Mouse (Mus musculus) liver, adult 2 months (tissue): Measurements from ENCODE around the gene Usp6nl. TPM values are rescaled to one million over a fixed set of nuclear protein-coding genes. Genes with fewer than 3 reads are reported as not detected.
A peak's percentile ranks its signal among the peaks of the same experiment; 100 is the strongest.

Source experiments
- DNase-seq: peaks from one replicate; pipeline ENCODE4 v3.0.0-alpha.2; 2011; ENCODE audit warnings: low read depth, low spot score; ENCODE audit errors: extremely low read depth
- H3K27ac ChIP-seq: fragments of 200-500 bp; replicated peaks from 2 replicates; pipeline ENCODE4 v1.5.1; 2012; ENCODE audit warnings: low read depth, mild to moderate bottlenecking, control low read depth, inconsistent platforms, low read length; ENCODE audit not compliant: insufficient read depth
- H3K27me3 ChIP-seq: fragments of 200-500 bp; 2 replicates; pipeline ENCODE4 v1.6.1; 2012; ENCODE audit warnings: mild to moderate bottlenecking, moderate library complexity, low read length, inconsistent platforms; ENCODE audit not compliant: control insufficient read depth, insufficient read depth
- H3K36me3 ChIP-seq: fragments of 200-500 bp; 2 replicates; pipeline ENCODE4 v1.6.1; 2012; ENCODE audit warnings: low read length, inconsistent platforms; ENCODE audit not compliant: control insufficient read depth, insufficient read depth
- H3K4me1 ChIP-seq: fragments of 200-500 bp; 2 replicates; pipeline ENCODE4 v1.6.1; 2011; ENCODE audit warnings: low read length; ENCODE audit not compliant: control insufficient read depth, insufficient read depth
- H3K4me3 ChIP-seq: fragments of 200-500 bp; 2 replicates; pipeline ENCODE4 v1.5.1; 2011; ENCODE audit warnings: low read depth, mild to moderate bottlenecking, control low read depth, low read length, moderate library complexity; ENCODE audit not compliant: insufficient read depth
- H3K79me2 ChIP-seq: fragments of 200-500 bp; 2 replicates; pipeline ENCODE4 v1.6.1; 2012; ENCODE audit warnings: inconsistent platforms, mild to moderate bottlenecking, low read length, moderate library complexity; ENCODE audit not compliant: control insufficient read depth, insufficient read depth
- H3K9ac ChIP-seq: fragments of 200-500 bp; 2 replicates; pipeline ENCODE4 v1.6.1; 2012; ENCODE audit warnings: low read depth, mild to moderate bottlenecking, control low read depth, inconsistent platforms, low read length
- CTCF ChIP-seq: fragments of 200-500 bp; IDR thresholded peaks from 2 replicates; pipeline ENCODE4 v1.5.1; 2011; ENCODE audit warnings: low read depth, low read length, control low read depth
- POLR2A ChIP-seq: fragments of 200-500 bp; IDR thresholded peaks from 2 replicates; pipeline ENCODE4 v1.6.1; 2011; ENCODE audit warnings: low read length, control low read depth; ENCODE audit not compliant: insufficient read depth; ENCODE audit errors: extremely low read depth
- WGBS: fragments of 180-500 bp; shearing (Covaris S2); methylation state at CpG from one replicate; pipeline ENCODE4 v1.1.7; 2018; 5-methylcytosine and 5-hydroxymethylcytosine counted together
- polyA plus RNA-seq: library from polyadenylated mRNA; depleted of rRNA; stranded (reverse); fragments of >200 nt; gene quantifications from 2 replicates; pipeline ENCODE4 v1.2.3, GENCODE M21; 2012
- total RNA-seq: library from RNA; depleted of rRNA; stranded (reverse); fragments of >200 nt; gene quantifications from 2 replicates; pipeline ENCODE4 v1.2.3, GENCODE M21; 2014

Gene Usp6nl
- total and polyA plus RNA-seq, 2 experiments: 7.6 to 7.9 TPM

- H3K79me2 ChIP-seq: peaks cover 28% of the 10 kb centered on the region; the same call in 1 of the 2 replicates
- no peak for DNase-seq
- H3K27me3 ChIP-seq: no peaks in the 10 kb centered on the region
- no peaks in the 10 kb centered on the region for H3K36me3 ChIP-seq
- H3K9ac ChIP-seq: no peak overlapping the region
- H3K27ac ChIP-seq: no peak overlapping the region
- peaks cover 14% of the 10 kb centered on the region for H3K4me1 ChIP-seq
- H3K4me3 ChIP-seq: no peak overlapping the region
- WGBS: 53% methylated on average over 8 of the region's 8 CpGs
- no peak for TF ChIP-seq POLR2A
- no peak for TF ChIP-seq CTCF
Observed at GRCm38 (mm10) chr2:6379731-6380212, 57.3 kb downstream of the Usp6nl start.

GRCm38 (mm10) chr2:6380401-6380800, 57.9 kb downstream of the Usp6nl start:
- 87% methylated on average over 9 of the region's 9 CpGs for WGBS
- H3K36me3 ChIP-seq: no peaks in the 10 kb centered on the region
- no peak for TF ChIP-seq POLR2A
- TF ChIP-seq CTCF: no peak
- no peak for DNase-seq
- peaks cover 29% of the 10 kb centered on the region; the same call in 1 of the 2 replicates for H3K79me2 ChIP-seq
- no peak overlapping the region for H3K9ac ChIP-seq
- no peak overlapping the region for H3K4me3 ChIP-seq
- H3K4me1 ChIP-seq: peaks cover 14% of the 10 kb centered on the region
- H3K27ac ChIP-seq: no peak overlapping the region
- no peaks in the 10 kb centered on the region for H3K27me3 ChIP-seq

- no peaks in the 10 kb centered on the region for H3K36me3 ChIP-seq
- DNase-seq: no peak
- H3K27ac ChIP-seq: no peak overlapping the region
- no peak overlapping the region for H3K9ac ChIP-seq
- H3K4me1 ChIP-seq: peaks cover 16% of the 10 kb centered on the region
- WGBS: 86% methylated on average over 14 of the region's 14 CpGs
- H3K27me3 ChIP-seq: no peaks in the 10 kb centered on the region
- H3K79me2 ChIP-seq: peaks cover 30% of the 10 kb centered on the region; the same call in 1 of the 2 replicates
- TF ChIP-seq CTCF (no peak), POLR2A (no peak)
- no peak overlapping the region for H3K4me3 ChIP-seq
Observed at GRCm38 (mm10) chr2:6384407-6385146, 62.1 kb downstream of the Usp6nl start.

- no peaks in the 10 kb centered on the region; the same call in 1 of the 2 replicates for H3K36me3 ChIP-seq
- no peak for TF ChIP-seq CTCF
- no peak for TF ChIP-seq POLR2A
- peaks cover 19% of the 10 kb centered on the region; the same call in 1 of the 2 replicates for H3K79me2 ChIP-seq
- H3K27ac ChIP-seq: peak overlapping the region; percentile 74; the same call in 1 of the 2 replicates
- H3K9ac ChIP-seq: peak overlapping the region; percentile 53; the same call in 1 of the 2 replicates
- H3K27me3 ChIP-seq: no peaks in the 10 kb centered on the region
- 0 out of 2 replicates have a peak overlapping the region, but pooled peaks have one; percentile 34 for H3K4me3 ChIP-seq
- WGBS: 35% methylated on average over 3 of the region's 3 CpGs
- DNase-seq: peak; percentile 88
- peaks cover 18% of the 10 kb centered on the region for H3K4me1 ChIP-seq
Observed at GRCm38 (mm10) chr2:6389162-6389561, 66.7 kb downstream of the Usp6nl start.

- 93% methylated on average over 2 of the region's 3 CpGs for WGBS
- H3K9ac ChIP-seq: no peak overlapping the region
- no peak for TF ChIP-seq CTCF
- TF ChIP-seq POLR2A: no peak
- no peaks in the 10 kb centered on the region; the same call in 1 of the 2 replicates for H3K36me3 ChIP-seq
- H3K4me1 ChIP-seq: peaks cover 19% of the 10 kb centered on the region
- H3K4me3 ChIP-seq: no peak overlapping the region
- peaks cover 13% of the 10 kb centered on the region; the same call in 1 of the 2 replicates for H3K79me2 ChIP-seq
- H3K27ac ChIP-seq: no peak overlapping the region
- DNase-seq: no peak
- no peaks in the 10 kb centered on the region for H3K27me3 ChIP-seq
Observed at GRCm38 (mm10) chr2:6391261-6391660, 68.8 kb downstream of the Usp6nl start.
